Mouse (Mus musculus) hematopoietic multipotent progenitor cell, adult 10-12 weeks (in vitro differentiated cells): ENCODE measurements around the gene Gpkow. TPM values are rescaled to one million over a fixed set of nuclear protein-coding genes. Genes with fewer than 3 reads are reported as not detected.

ENCODE experiments used
- polyA plus RNA-seq: library from polyadenylated mRNA; stranded (reverse); fragments of >175 nt; gene quantifications from 2 replicates; pipeline ENCODE4 v1.2.3, GENCODE M21; 2012; ENCODE audit warnings: low replicate concordance

The Gpkow gene
- polyA plus RNA-seq, result 3.7 and 10.8 TPM in 2 replicates

GRCm38 (mm10) chrX:7696954-7697381 is at the start of gene Gpkow:
Gene Gpkow, plus strand, starts transcription at chrX:7697131.

DNA sequence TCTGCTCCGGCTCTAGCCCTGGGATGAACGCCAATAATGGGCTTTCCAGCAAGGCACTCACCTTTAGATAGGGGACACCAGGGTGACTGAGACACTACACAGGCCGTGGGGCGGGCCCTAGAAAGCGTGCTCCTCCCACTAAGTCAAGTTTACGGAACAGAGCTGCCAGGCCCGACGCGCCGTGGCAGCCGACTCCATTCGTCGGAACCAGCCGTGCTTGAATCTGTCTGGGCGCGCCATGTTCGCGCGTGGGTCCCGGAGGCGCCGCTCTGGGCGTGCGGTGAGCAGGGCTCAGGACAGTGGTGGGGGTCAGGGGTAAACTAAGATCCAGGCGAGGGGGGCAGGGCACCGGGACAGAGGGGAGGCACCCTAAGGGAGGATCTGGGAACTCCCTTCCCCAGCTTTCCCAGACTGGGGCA is 39.7 kb upstream of the Gpkow start, which contains the start of gene Prickle3:
Gene Prickle3 (plus strand): TSS at position 40 of the 419 bp plus-strand sequence.

GRCm38 (mm10) chrX:7670921-7671623 is 25.9 kb upstream of the Gpkow start, which contains the start of gene Plp2:
Gene Plp2, minus strand, starts transcription at chrX:7671390.

GRCm38 (mm10) chrX:7680864-7681263 is 16.1 kb upstream of the Gpkow start, which contains the start of gene Magix:
Gene Magix, minus strand, starts transcription at chrX:7681251.

DNA sequence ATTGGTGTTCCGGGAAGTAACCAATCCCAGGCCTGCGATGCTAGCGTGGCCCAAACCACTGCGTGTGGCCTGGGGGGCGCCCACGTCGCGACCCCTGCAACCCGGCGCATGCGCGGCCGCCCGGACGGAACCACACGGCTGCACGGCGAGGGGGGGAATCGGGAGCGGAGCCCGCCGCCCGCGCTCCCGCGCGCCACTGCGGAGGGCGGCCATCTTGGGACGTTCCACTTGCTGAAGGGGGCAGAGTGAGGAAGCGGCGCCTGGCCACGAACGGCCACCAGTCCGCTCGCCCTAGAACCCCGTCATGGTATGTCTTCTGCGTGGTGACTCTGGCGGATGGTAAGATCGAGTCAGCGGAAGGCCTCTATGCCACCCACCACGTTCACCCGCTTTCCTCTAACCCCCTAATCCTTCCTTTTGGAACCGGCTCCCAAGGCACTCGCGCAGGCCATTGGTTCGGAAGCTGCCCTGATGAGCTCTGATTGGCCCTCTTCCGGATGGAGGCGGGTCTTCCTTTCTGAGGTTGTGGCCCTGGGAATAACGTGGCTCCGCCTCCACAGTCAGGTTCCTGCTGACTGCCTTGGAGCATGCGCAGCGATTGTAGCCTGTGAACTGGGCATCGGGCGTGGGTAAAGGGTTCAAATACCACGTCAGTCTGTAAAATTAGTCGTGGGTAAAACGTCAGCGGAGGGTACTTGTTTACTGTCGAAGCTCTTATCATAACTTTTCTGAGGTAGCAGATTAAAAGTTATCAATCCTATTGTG is 17.4 kb downstream of the Gpkow start, which contains the start of gene Wdr45:
Gene Wdr45 (plus strand): TSS at position 199 of the 765 bp plus-strand sequence.

DNA sequence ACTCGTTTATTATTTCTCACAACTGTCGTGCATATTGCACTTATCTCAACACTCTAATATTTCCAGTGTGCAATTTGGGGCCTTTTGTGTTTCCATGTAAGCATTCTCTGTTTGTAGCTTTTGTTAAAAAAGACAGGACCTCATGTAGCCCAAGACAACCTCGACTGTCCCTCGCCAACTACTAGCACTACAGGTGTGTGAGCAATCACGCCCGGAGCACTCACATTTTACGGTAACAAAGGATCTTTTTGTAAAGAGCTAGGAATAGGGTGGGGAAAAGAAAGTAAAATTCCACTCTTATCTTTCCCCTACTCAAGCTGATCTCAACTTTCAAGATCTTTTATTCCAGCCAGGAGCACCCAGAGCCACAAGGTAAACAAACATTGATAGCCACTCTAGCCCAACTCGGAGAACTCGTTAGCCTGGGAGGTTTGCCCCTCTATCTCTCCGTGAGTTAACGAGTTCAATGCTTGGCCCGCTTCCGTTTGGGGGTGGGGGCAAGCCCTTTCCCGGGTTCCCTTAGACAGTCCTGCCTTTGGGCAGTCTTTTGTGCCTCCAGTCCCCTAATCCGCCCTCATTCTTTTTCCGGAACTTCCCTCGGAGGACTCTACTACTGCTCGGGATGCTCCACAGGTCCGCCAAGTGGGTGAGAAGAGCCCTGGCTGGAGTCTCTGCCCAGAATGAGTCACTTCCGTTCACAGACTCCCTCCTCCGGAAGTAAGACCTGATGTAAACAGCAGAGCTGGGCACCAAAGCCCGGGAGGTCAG is 24.8 kb downstream of the Gpkow start, which contains the start of gene Gm45208:
Gene Gm45208 (plus strand): TSS at position 732 of the 768 bp plus-strand sequence.

DNA sequence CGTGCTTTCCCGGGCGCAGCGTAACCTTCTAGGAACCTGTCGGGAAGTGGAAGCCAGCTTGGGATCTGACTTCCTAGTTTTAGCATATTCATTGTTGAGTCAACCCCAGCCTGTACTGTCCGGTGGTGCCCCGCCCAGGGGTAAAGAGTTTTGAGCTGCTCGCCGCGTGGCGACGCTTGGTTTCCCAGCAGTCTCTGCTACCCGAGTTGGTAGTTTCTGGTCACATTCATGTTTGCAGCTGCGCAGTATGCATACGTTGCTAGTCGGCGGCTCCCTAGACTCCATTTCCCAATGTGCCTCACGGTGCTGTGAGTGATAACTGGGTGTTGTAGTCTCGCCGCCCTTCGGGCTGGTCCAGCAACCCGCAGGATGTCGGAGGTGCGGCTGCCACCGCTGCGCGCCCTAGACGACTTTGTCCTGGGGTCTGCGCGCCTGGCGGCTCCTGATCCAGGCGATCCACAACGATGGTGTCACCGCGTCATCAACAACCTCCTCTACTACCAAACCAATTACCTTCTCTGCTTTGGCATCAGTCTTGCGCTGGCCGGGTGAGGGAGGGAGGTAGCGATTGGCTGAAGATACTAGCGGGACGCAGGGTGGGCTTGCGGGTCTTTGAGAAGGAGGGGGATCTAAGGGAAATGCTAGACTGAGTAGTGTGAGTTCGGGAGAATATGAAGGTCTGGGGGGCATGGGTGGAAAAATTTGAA is 31.4 kb downstream of the Gpkow start, which contains the start of gene Praf2:
Gene Praf2 (plus strand): TSS at position 225 of the 707 bp plus-strand sequence.

GRCm38 (mm10) chrX:7750432-7751116 is 53.6 kb downstream of the Gpkow start, which contains the start of gene Ccdc120:
Gene Ccdc120, minus strand, starts transcription at chrX:7750905.

Other genes with a start within 250 kb of the Gpkow start
- 53.4 and 130 TPM in 2 replicates for gene Foxp3, start 123.5 kb upstream of the Gpkow start, polyA plus RNA-seq
- 4.5 and 7.5 TPM in 2 replicates for gene Ppp1r3f, start 122.8 kb upstream of the Gpkow start, polyA plus RNA-seq
- gene Ccdc22, start 91.6 kb upstream of the Gpkow start, polyA plus RNA-seq, result 15.7 and 23.4 TPM in 2 replicates
- gene Cacna1f, start 90.0 kb upstream of the Gpkow start, polyA plus RNA-seq, result 0.06 TPM in 1 of 2 replicates, not detected in the other
- gene Syp, start 58.7 kb upstream of the Gpkow start, polyA plus RNA-seq, result 1.3 and 1.4 TPM in 2 replicates
- 46.7 and 115 TPM in 2 replicates for gene Prickle3, start 39.9 kb upstream of the Gpkow start, polyA plus RNA-seq
- 101 and 137 TPM in 2 replicates for gene Plp2, start 25.7 kb upstream of the Gpkow start, polyA plus RNA-seq
- 0.09 TPM in 1 of 2 replicates, not detected in the other for gene Magix, start 15.9 kb upstream of the Gpkow start, polyA plus RNA-seq
- gene Wdr45, start 17.2 kb downstream of the Gpkow start, polyA plus RNA-seq, result 23.1 and 43.2 TPM in 2 replicates
- gene Gm45208, start 25.1 kb downstream of the Gpkow start, polyA plus RNA-seq, result 6.3 and 11.1 TPM in 2 replicates
- 15.7 and 22.6 TPM in 2 replicates for gene Praf2, start 31.3 kb downstream of the Gpkow start, polyA plus RNA-seq
- 0.70 and 1.6 TPM in 2 replicates for gene Ccdc120, start 53.8 kb downstream of the Gpkow start, polyA plus RNA-seq
- gene Tfe3, start 65.4 kb downstream of the Gpkow start, polyA plus RNA-seq, result 51.6 and 59.4 TPM in 2 replicates
- gene Gripap1, start 92.6 kb downstream of the Gpkow start, polyA plus RNA-seq, result 58.1 and 71.9 TPM in 2 replicates
- 0.54 and 0.69 TPM in 2 replicates for gene Kcnd1, start 125.2 kb downstream of the Gpkow start, polyA plus RNA-seq
- gene Otud5, start 144.2 kb downstream of the Gpkow start, polyA plus RNA-seq, result 142 and 149 TPM in 2 replicates
- 101 and 151 TPM in 2 replicates for gene Pim2, start 181.1 kb downstream of the Gpkow start, polyA plus RNA-seq
- gene Slc35a2, start 186.9 kb downstream of the Gpkow start, polyA plus RNA-seq, result 57.9 and 67.5 TPM in 2 replicates
- 178 and 313 TPM in 2 replicates for gene Pqbp1, start 202.1 kb downstream of the Gpkow start, polyA plus RNA-seq
- gene Timm17b, start 202.2 kb downstream of the Gpkow start, polyA plus RNA-seq, result 40.0 and 104 TPM in 2 replicates
- not detected in 2 replicates for gene Gm10491, start 210.7 kb downstream of the Gpkow start, polyA plus RNA-seq
- gene Gm10490, start 212.4 kb downstream of the Gpkow start, polyA plus RNA-seq, result not detected in 2 replicates
- 0.27 TPM in 1 of 2 replicates, not detected in the other for gene Pcsk1n, start 222.7 kb downstream of the Gpkow start, polyA plus RNA-seq
- gene Eras, start 231.5 kb downstream of the Gpkow start, polyA plus RNA-seq, result not detected in 2 replicates